Mouse (Mus musculus) liver, embryonic 15.5 days (tissue): ENCODE data around the gene Fau. TPM values are rescaled to one million over a fixed set of nuclear protein-coding genes. Genes with fewer than 3 reads are reported as not detected.
"Not testable (repeated sequence)": the region's sequence is repeated elsewhere in the genome, so short reads cannot be mapped to it uniquely, and the experiment has no call there.

ENCODE experiments used
- ATAC-seq: fragments of 200-750 bp; cut with Nextera tagmentation; 2 replicates; pipeline ENCODE4 v1.8.0; 2017; ENCODE audit warnings: moderate number of reproducible peaks, mild to moderate bottlenecking, moderate library complexity; ENCODE audit not compliant: insufficient read depth
- H3K27ac ChIP-seq: fragments of 300-500 bp; sonication (generic); replicated peaks from 2 replicates; pipeline ENCODE4 v1.5.1; 2015; ENCODE audit warnings: mild to moderate bottlenecking, inconsistent platforms
- H3K27me3 ChIP-seq: fragments of 300-500 bp; sonication (generic); 2 replicates; pipeline ENCODE4 v1.6.1; 2015; ENCODE audit warnings: mild to moderate bottlenecking, inconsistent platforms
- H3K36me3 ChIP-seq: fragments of 300-500 bp; sonication (generic); replicated peaks from 2 replicates; pipeline ENCODE4 v1.6.1; 2015; ENCODE audit warnings: moderate library complexity, mild to moderate bottlenecking, inconsistent platforms
- H3K4me1 ChIP-seq: fragments of 300-500 bp; sonication (generic); replicated peaks from 2 replicates; pipeline ENCODE4 v1.6.1; 2015; ENCODE audit warnings: inconsistent platforms
- H3K4me2 ChIP-seq: fragments of 300-500 bp; sonication (generic); 2 replicates; pipeline ENCODE4 v1.6.1; 2015; ENCODE audit warnings: moderate library complexity, mild to moderate bottlenecking, inconsistent platforms
- H3K4me3 ChIP-seq: fragments of 300-500 bp; sonication (generic); replicated peaks from 2 replicates; pipeline ENCODE4 v1.5.1; 2015; ENCODE audit warnings: mild to moderate bottlenecking, inconsistent platforms
- H3K9ac ChIP-seq: fragments of 300-500 bp; sonication (generic); 2 replicates; pipeline ENCODE4 v1.6.1; 2015; ENCODE audit warnings: moderate library complexity, mild to moderate bottlenecking, inconsistent platforms
- H3K9me3 ChIP-seq: fragments of 300-500 bp; sonication (generic); replicated peaks from 2 replicates; pipeline ENCODE4 v1.6.1; 2016; ENCODE audit warnings: inconsistent platforms
- WGBS: fragments of 180-500 bp; shearing (Covaris S2); methylation state at CpG from one replicate; pipeline ENCODE4 v1.1.7; 2015; ENCODE audit warnings: mixed read lengths; ENCODE audit not compliant: insufficient replicate concordance; 5-methylcytosine and 5-hydroxymethylcytosine counted together
- polyA plus RNA-seq: library from polyadenylated mRNA; unstranded; fragments of >200 nt; fragmentation: Nextera tagmentation; extraction: Ambion mirVana; gene quantifications from 2 replicates; pipeline ENCODE4 v1.2.1, GENCODE M21; 2015

Gene Fau
- polyA plus RNA-seq, 1 experiment from 2014 or later = 446 TPM

DNA sequence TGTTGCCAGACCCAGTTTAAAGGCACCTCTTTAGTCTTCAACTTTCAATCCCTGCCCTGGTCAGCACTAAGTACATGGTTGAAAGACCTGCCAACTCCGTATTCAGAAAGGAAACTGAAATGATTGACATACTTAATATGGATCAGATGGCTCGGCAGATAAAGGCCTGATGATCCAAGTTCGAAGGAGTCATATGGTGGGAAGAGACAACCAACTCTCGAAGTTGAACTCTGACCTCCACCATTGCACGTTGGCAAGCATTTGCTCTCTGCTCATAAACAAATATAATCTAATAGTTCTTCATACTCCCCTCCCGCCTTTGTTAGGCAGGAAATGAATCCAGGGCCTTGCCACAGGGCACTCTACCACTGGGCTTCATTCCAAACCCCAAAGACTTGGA, 28.7 kb upstream of the Fau start:
- Histone ChIP-seq H3K27me3 (peaks cover 10% of the 10 kb centered on the region; the same call in 1 of the 2 replicates), H3K4me1 (peaks cover 3% of the 10 kb centered on the region; the same call in 1 of the 2 replicates), H3K4me2 (no peak overlapping the region), H3K27ac (no peak overlapping the region), H3K9ac (no peak overlapping the region), H3K4me3 (no peak overlapping the region), H3K9me3 (no peaks in the 10 kb centered on the region), H3K36me3 (no peaks in the 10 kb centered on the region)
- no peak for ATAC-seq
- 64% methylated on average over 6 of the region's 6 CpGs for WGBS

DNA sequence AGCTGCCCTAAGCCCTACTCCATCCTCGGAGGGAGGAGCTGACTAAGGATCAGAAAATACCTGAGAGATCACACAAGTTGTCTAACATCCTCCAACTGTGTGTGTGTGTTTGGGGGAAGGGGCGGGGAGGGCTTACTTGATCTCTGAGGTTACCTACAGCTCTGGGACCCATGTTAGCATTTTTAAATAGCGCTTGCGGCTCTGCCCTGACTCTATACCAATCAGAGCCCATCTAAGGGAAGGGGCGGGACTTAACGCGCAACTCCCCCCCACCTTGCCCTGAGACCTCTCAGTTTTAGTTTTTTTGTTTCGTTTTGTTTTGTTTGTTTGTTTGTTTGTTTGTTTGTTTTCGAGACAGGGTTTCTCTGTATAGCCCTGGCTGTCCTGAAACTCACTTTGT, 28.2 kb upstream of the Fau start:
- Histone ChIP-seq H3K4me2 (no peak overlapping the region), H3K9ac (no peak overlapping the region), H3K4me3 (no peak overlapping the region), H3K9me3 (no peaks in the 10 kb centered on the region), H3K27ac (no peak overlapping the region), H3K36me3 (no peaks in the 10 kb centered on the region), H3K4me1 (no peaks in the 10 kb centered on the region; the same call in 1 of the 2 replicates), H3K27me3 (peaks cover 10% of the 10 kb centered on the region; the same call in 1 of the 2 replicates)
- 67% methylated on average over 9 of the region's 9 CpGs for whole genome bisulfite sequencing
- no peak for ATAC-seq

DNA sequence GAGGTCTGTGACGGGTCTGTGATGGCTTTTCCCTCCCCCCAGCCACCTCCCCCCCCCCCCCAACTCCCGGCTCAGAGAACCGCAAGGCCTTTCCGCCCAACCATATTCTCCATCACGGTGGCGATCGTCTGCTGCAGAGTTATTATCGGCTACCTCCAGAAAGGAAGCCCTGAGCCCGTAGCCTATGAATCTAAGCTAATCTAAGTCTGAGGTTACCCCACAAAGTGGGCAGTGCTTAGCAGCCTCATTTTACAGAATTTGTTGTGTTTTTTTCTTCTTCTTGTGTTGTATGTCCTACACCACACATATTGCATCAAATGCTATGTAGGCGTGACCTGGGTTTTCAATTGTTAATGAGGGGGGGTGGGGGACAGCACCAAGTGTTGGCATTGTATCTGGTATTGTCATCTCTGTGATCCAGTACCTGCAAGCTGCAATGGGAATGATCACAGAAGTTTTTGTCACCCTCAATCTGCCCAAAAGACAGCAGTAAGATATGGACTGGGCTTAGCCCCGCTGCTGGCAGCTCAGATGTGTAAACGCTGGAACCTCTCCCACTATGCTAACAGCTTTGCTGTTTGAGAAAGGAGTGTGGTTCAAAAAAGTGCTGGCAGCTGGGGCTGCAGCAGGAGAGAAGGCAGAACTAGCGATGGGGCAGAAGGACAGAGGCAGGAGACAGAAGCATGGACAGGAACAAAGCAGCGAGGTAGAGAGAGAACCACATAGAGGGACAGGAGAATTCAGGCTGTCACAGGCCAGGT, 26.9 kb upstream of the Fau start:
- Histone ChIP-seq H3K4me3 (no peak overlapping the region), H3K36me3 (no peaks in the 10 kb centered on the region), H3K9ac (no peak overlapping the region), H3K4me2 (no peak overlapping the region), H3K27ac (no peak overlapping the region), H3K4me1 (peaks cover 1% of the 10 kb centered on the region; the same call in 1 of the 2 replicates), H3K9me3 (no peaks in the 10 kb centered on the region), H3K27me3 (peaks cover 10% of the 10 kb centered on the region; the same call in 1 of the 2 replicates)
- ATAC-seq = no peak
- WGBS = 51% methylated on average over 14 of the region's 14 CpGs

DNA sequence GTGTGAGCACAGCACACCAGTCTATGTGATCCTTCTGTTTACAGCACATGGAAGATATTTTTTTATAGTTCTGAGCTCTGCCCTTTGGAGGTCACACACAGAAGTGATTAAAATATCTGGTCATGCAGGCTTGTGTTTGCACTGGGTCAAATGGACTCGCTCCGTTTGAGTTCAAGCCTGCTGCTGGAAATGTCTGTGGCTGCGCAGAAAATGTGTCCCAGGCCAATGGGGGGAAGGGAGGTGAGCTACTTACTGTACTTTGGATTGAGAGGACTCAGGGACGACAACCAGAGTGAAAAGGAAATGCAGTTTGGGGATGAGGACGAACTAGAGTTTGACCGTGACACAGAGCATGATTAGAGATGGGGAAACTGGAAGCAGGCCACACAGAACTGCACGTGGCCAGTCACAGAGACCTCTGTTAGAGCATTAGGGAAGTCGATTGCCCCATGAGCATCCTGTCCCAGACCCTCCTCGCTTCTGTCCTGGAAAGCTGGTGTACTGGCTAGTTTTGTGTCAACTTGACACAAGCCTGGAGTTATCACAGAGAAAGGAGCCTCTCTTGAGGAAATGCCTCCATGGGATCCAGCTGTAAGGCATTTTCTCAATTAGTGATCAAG, 21.6 kb upstream of the Fau start:
- H3K27me3 ChIP-seq = no peaks in the 10 kb centered on the region
- H3K4me3 ChIP-seq = no peak overlapping the region
- WGBS = 38% methylated on average over 9 of the region's 9 CpGs
- no peak overlapping the region for H3K4me2 ChIP-seq
- no peak for ATAC-seq
- no peak overlapping the region for H3K27ac ChIP-seq
- H3K36me3 ChIP-seq = no peaks in the 10 kb centered on the region
- H3K9me3 ChIP-seq = no peaks in the 10 kb centered on the region
- no peak overlapping the region for H3K9ac ChIP-seq
- peaks cover 7% of the 10 kb centered on the region; the same call in 1 of the 2 replicates for H3K4me1 ChIP-seq

DNA sequence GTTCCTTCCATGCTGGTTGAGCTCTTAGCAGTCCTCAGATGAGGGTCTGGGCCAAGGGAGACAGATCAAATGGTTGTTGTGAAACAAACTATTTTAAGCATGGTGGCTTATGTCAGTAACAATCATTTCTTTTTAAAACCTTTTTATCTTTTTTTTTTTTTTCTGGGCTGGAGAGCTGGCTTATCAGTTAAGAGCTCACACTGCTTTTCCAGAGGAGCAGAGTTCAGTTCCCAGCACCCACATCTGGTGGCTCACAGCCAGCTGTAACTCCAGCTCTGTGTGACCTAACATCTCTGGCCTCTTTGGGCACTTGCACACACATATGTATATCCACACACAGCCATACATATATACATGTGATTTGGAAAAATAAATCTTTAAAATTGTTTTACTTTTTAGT, 19.9 kb upstream of the Fau start:
- no peak overlapping the region for H3K4me2 ChIP-seq
- no peaks in the 10 kb centered on the region for H3K36me3 ChIP-seq
- H3K9ac ChIP-seq = no peak overlapping the region
- no peak overlapping the region for H3K4me3 ChIP-seq
- no peaks in the 10 kb centered on the region for H3K9me3 ChIP-seq
- H3K4me1 ChIP-seq = peaks cover 7% of the 10 kb centered on the region; the same call in 1 of the 2 replicates
- no peak for ATAC-seq
- H3K27me3 ChIP-seq = no peaks in the 10 kb centered on the region
- H3K27ac ChIP-seq = no peak overlapping the region

DNA sequence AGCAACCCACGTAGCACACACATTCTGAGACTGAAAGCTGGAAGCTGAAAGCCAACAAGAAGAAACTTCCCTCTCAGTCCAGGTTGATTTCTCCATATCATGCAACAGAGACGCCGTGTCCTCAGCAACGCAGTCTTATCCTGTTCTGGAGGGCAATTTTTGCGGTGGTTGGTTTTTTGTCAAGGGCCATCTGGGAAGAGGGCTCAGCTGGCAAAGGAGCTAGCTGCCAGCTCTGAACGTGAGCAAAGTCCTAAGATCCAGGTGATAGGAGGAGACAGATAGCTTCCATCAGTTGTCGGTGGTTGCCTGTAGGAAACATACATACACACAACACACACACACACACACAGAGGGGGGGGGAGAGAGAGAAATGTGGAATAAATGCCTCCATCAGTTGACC, 19.3 kb upstream of the Fau start:
- Histone ChIP-seq H3K36me3 (no peaks in the 10 kb centered on the region), H3K4me2 (no peak overlapping the region), H3K27me3 (no peaks in the 10 kb centered on the region), H3K27ac (no peak overlapping the region), H3K9me3 (no peaks in the 10 kb centered on the region), H3K9ac (no peak overlapping the region), H3K4me3 (no peak overlapping the region), H3K4me1 (peaks cover 7% of the 10 kb centered on the region; the same call in 1 of the 2 replicates)
- no peak for ATAC-seq
- WGBS = 61% methylated on average over 7 of the region's 7 CpGs

DNA sequence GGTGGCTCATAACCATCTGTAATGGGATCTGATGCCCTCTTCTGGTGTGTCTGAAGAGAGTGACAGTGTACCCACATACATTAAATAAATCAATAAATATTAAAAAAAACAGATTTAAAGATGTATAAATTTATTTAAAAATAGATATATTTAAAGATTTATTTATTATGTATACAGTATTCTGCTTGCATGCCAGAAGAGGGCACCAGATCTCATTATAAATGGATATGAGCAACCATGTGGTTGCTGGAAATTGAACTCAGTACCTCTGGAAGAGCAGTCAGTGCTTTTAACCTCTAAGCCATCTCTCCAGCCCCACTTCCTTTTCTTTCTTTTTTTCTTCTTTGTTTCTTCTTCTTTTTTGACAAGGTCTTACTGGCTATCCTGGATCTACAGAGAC, 17.6 kb upstream of the Fau start:
- Histone ChIP-seq H3K27ac (no peak overlapping the region), H3K27me3 (no peaks in the 10 kb centered on the region), H3K4me2 (no peak overlapping the region), H3K9me3 (no peaks in the 10 kb centered on the region), H3K4me3 (no peak overlapping the region), H3K36me3 (no peaks in the 10 kb centered on the region), H3K9ac (no peak overlapping the region), H3K4me1 (peaks cover 17% of the 10 kb centered on the region)
- ATAC-seq = no peak

DNA sequence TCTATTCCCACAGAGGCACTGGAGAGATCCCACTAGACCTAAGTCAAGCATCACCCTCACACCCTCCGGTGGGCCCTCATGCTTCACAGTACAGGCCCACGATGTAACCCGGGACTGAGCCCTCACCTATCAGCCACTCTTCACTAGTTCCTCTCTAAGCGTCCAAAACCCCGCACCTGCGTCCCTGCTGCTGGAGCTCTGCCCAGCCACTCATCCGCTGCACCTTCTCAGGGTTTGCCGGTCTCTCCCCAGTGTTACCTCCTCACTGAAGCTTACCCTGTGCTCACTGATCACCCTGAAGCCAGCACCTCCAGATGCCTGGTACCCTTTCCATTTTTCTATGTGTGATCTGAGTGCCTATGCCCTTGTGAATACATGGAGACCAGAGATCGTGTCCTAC, 15.4 kb upstream of the Fau start:
- Histone ChIP-seq H3K9ac (no peak overlapping the region), H3K4me1 (peaks cover 21% of the 10 kb centered on the region), H3K4me3 (no peak overlapping the region), H3K27ac (no peak overlapping the region), H3K9me3 (no peaks in the 10 kb centered on the region), H3K27me3 (no peaks in the 10 kb centered on the region), H3K4me2 (no peak overlapping the region), H3K36me3 (no peaks in the 10 kb centered on the region)
- no peak for ATAC-seq
- WGBS = 75% methylated on average over 9 of the region's 9 CpGs

DNA sequence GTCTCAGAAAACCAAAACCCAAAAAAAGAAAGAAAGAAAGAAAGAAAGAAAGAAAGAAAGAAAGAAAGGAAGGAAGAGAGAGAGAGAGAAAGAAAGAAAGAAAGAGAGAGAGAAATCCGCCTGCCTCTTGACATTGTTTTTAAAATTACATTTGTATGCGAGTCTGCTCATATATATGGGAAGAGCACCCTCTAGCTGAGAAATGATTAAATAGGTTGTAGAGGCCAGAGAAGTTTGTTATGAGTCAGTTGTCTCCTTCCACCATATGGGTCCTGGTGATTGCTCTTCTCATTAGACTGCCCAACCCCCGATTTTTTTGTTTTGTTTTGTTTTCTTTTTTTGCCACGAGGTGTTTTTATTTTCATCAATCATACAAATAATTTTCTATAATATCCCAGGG, 13.5 kb upstream of the Fau start:
- WGBS = 30% methylated on average over 4 of the region's 4 CpGs

DNA sequence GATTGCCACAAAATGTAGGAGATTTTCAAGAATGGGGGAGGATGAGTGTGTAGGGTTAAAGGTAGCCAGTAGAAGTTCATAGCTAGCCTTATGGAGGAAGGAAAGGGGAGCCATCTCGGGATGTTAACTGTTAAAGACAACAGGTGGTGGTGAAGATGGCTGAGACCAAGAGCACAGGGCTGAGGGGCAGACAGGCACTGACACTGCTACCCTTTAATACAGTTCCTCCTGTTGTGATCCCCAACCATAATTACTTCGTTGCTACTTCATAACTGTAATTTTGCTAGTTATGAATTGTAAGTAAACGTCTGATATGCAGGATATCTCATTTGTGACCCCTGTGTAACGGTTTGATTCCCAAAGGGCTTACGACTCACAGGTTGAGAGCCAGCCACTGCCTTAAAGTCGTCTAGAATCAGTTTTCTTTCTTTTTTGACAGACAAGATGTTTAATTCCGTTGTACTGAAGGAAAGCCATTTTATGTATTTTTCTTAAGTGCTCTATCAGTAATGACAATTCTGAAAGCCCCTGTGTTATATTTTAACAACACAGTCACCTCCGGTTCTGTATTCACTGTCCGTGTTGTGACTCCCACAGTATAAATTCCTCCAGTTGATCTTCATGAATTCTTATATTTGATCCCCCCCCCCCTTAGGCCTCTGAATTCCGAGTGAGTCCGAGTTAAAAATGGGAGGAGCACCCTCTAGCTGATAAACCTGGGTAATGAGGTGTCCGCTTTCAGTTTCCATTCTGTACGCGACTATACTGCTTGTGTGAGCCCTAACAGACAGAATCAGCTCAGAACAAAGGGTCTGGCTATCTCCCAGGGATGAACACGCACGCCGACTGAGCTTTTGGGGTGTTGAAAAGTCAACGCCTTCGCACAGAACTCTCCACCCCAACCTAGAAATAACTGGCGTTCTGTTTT, 12.0 kb upstream of the Fau start:
- H3K9me3 ChIP-seq = no peaks in the 10 kb centered on the region
- H3K36me3 ChIP-seq = peaks cover 28% of the 10 kb centered on the region
- peak overlapping the region; percentile 99 for H3K27ac ChIP-seq
- H3K9ac ChIP-seq = peak overlapping the region; percentile 73
- H3K4me1 ChIP-seq = peaks cover 42% of the 10 kb centered on the region
- H3K4me3 ChIP-seq = peak overlapping the region; percentile 87
- 12% methylated on average over 20 of the region's 20 CpGs for whole genome bisulfite sequencing
- H3K27me3 ChIP-seq = no peaks in the 10 kb centered on the region
- ATAC-seq = peak; percentile 55
- peak overlapping the region; percentile 77 for H3K4me2 ChIP-seq

More for the DNA sequence above, 13.5 kb upstream of the Fau start:
- not testable (repeated sequence) for H3K4me3 ChIP-seq, H3K27me3 ChIP-seq, H3K9me3 ChIP-seq, H3K4me2 ChIP-seq, H3K9ac ChIP-seq, H3K27ac ChIP-seq, ATAC-seq
- Histone ChIP-seq H3K4me1 (peaks cover 36% of the 10 kb centered on the region), H3K36me3 (peaks cover 13% of the 10 kb centered on the region)
